Mouse (Mus musculus): ENCODE data around the gene Csf2ra.
"Not testable (repeated sequence)": the region's sequence is repeated elsewhere in the genome, so short reads cannot be mapped to it uniquely, and the experiment has no call there.

Csf2ra gene

GRCm38 (mm10) chr19:61227941-61228701 lies at the start of gene Csf2ra:
Gene Csf2ra (minus strand): TSS chr19:61228429.
- DNase-seq (ENCODE audit: low spot score): peak; percentile 6

GRCm38 (mm10) chr19:61275446-61275845 lies 47.2 kb upstream of the Csf2ra start:
- DNase-seq (ENCODE audit: low spot score): no peak

- not testable (repeated sequence) for DNase-seq (ENCODE audit: low spot score)
Measured at GRCm38 (mm10) chr19:61269141-61269540, 40.9 kb upstream of the Csf2ra start.

GRCm38 (mm10) chr19:61267141-61267540 lies 38.9 kb upstream of the Csf2ra start:
- DNase-seq (ENCODE audit: low spot score): no peak

- DNase-seq (ENCODE audit: low spot score): no peak
Measured at GRCm38 (mm10) chr19:61266651-61267050, 38.4 kb upstream of the Csf2ra start.

GRCm38 (mm10) chr19:61266246-61266615 lies 38.0 kb upstream of the Csf2ra start:
- peak; percentile 34 for DNase-seq (ENCODE audit: low spot score)

GRCm38 (mm10) chr19:61265349-61266245 lies 37.4 kb upstream of the Csf2ra start:
- peak; percentile 89 for DNase-seq (ENCODE audit: low spot score)

- DNase-seq (ENCODE audit: low spot score): no peak
Measured at GRCm38 (mm10) chr19:61264933-61265332, 36.7 kb upstream of the Csf2ra start.

- DNase-seq (ENCODE audit: low spot score): no peak
Measured at GRCm38 (mm10) chr19:61264227-61264626, 36.0 kb upstream of the Csf2ra start.

GRCm38 (mm10) chr19:61261241-61261640 lies 33.0 kb upstream of the Csf2ra start:
- no peak for DNase-seq (ENCODE audit: low spot score)

GRCm38 (mm10) chr19:61257733-61258132 lies 29.5 kb upstream of the Csf2ra start:
- no peak for DNase-seq (ENCODE audit: low spot score)

- no peak for DNase-seq (ENCODE audit: low spot score)
Measured at GRCm38 (mm10) chr19:61256166-61256887, 28.1 kb upstream of the Csf2ra start.

- not testable (repeated sequence) for DNase-seq (ENCODE audit: low spot score)
Measured at GRCm38 (mm10) chr19:61247334-61247733, 19.1 kb upstream of the Csf2ra start.

- DNase-seq (ENCODE audit: low spot score): peak; percentile 33
Measured at GRCm38 (mm10) chr19:61244721-61245436, 16.6 kb upstream of the Csf2ra start.

GRCm38 (mm10) chr19:61237967-61238366 lies 9.7 kb upstream of the Csf2ra start:
- DNase-seq (ENCODE audit: low spot score): no peak

GRCm38 (mm10) chr19:61234532-61234931 lies 6.3 kb upstream of the Csf2ra start:
- DNase-seq (ENCODE audit: low spot score): no peak

- peak; percentile 83 for DNase-seq (ENCODE audit: low spot score)
Measured at GRCm38 (mm10) chr19:61226928-61227854, 1.0 kb downstream of the Csf2ra start.

GRCm38 (mm10) chr19:61226401-61226927 lies 1.8 kb downstream of the Csf2ra start:
- peak; percentile 31 for DNase-seq (ENCODE audit: low spot score)

GRCm38 (mm10) chr19:61225526-61226400 lies 2.5 kb downstream of the Csf2ra start:
- DNase-seq (ENCODE audit: low spot score): peak; percentile 42

Measured in lung, postnatal 25 days (tissue).